Mouse (Mus musculus): ENCODE data around the gene Ppm1g.

GRCm38 (mm10) chr5:31197072-31197471, 23.4 kb downstream of the Ppm1g start:
- TF ChIP-seq CTCF (conservative IDR thresholded peaks at IDR 0.05; ENCODE audit: low read length) (no peak), POU5F1 (IDR thresholded peaks at IDR 0.05; ENCODE audit: borderline replicate concordance, low read length) (no peak)
